Mouse (Mus musculus): ENCODE results near the gene Nabp1.

DNA sequence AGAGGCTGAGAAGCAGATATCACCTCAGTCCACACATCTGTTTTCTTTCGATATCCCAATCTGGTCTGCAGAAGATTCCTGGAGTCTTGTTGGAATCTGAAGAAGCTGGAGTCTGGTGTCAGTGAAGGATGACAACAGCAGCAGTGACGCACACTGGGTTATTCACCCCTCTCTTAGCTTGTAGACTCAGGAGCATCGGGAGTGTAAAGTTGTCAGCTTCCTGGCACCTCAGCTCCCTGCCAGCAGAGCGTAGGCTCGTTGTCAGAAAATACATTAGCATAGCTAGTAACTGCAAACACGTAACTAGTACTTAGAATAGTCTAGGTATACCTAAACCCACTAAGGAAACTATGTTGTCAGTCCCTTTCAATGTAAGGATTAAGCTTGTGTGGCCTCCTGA is 20.1 kb downstream of the Nabp1 start:
- TF ChIP-seq POLR2AphosphoS5 (IDR thresholded peaks at IDR 0.05; ENCODE audit: insufficient replicate concordance, low read depth, low read length) (no peak), CTCF (IDR thresholded peaks at IDR 0.05; ENCODE audit: low read depth, low read length) (no peak)

Measured in G1E (cell line).